Mouse (Mus musculus): ENCODE results near the gene Padi2.

- TF ChIP-seq GATA1 (IDR thresholded peaks at IDR 0.05; ENCODE audit: low read length) (no peak), TAL1 (IDR thresholded peaks at IDR 0.05; ENCODE audit: low read length) (no peak)
Observed at GRCm38 (mm10) chr4:140960781-140961466, 54.8 kb downstream of the Padi2 start, which contains the start of gene Sdhb.
